Mouse (Mus musculus) inflammation-experienced regulatory T-cells, adult 16 weeks (primary cell): ENCODE measurements around the gene Dmpk. TPM values are rescaled to one million over a fixed set of nuclear protein-coding genes. Genes with fewer than 3 reads are reported as not detected.

Source experiments
- polyA plus RNA-seq: library from polyadenylated mRNA; unstranded; fragments of 100-300 nt; shearing (Covaris generic); gene quantifications from one replicate; pipeline ENCODE4 v1.2.1, GENCODE M21; 2017

Gene Dmpk
- polyA plus RNA-seq = 1.4 TPM

GRCm38 (mm10) chr7:19083701-19084100 lies at the start of gene Dmpk:
Dmpk (plus strand) TSS chr7:19083849.

GRCm38 (mm10) chr7:19054047-19054776 lies 29.4 kb upstream of the Dmpk start, which contains the start of gene Rsph6a:
Rsph6a (plus strand) TSS chr7:19054690.

GRCm38 (mm10) chr7:19075723-19076585 lies 7.7 kb upstream of the Dmpk start, which contains the start of gene Dmwd:
Dmwd (plus strand) TSS chr7:19076227.

DNA sequence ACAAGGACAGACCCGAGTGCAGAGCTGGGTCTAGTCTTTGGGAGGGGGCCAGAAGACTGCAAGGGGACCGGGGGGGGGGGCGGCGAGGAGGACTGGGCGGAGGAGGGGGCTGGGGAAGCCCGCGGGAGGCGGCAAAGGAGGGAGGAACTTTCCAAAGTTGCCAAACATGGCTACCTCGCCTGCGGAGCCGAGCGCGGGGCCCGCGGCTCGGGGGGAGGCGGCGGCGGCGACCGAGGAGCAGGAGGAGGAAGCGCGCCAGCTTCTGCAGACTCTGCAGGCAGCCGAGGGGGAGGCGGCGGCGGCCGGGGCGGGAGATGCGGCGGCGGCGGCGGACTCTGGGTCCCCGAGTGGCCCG lies 10.8 kb downstream of the Dmpk start, which contains the start of gene Six5:
Six5 (plus strand) TSS at position 124 of the 355 bp plus-strand sequence.

DNA sequence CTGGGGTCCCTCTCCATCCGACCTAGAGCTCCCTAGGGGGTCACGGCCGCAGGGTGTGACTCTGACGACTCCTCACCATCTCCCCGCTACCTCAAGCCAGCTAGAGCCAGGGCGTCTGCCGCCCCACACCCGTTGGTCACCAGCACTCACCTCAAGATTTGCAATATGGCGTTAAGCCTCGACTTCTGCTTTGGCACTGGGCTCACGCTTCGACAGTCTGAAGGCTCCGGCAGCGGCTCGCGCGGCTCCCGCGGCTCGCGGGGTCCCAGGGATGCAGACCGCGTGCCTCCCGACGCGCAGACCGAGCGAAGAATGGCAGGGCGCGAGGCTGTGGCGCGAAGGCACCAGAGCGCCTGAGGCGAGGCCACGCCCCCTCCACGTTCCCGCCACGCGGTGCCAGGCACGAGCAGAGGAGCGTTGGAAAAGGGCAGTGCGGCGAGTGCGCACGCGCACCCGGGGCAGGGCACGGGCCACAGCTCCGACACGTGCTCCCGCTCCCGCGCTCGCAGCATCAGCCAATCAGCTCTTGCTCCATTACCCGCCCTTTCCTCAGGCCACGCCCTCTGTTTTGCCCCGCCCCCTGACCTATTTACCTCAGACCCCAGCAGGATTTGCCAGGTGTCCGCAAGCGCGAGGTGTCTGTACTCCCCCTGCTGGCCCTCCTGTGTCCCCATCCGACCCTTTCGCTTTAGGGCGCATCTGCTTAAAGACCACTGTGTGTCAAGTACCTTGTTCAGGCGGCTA lies 34.6 kb downstream of the Dmpk start, which contains the start of gene Gm4969:
Gm4969 (minus strand) TSS at position 341 of the 744 bp plus-strand sequence.

DNA sequence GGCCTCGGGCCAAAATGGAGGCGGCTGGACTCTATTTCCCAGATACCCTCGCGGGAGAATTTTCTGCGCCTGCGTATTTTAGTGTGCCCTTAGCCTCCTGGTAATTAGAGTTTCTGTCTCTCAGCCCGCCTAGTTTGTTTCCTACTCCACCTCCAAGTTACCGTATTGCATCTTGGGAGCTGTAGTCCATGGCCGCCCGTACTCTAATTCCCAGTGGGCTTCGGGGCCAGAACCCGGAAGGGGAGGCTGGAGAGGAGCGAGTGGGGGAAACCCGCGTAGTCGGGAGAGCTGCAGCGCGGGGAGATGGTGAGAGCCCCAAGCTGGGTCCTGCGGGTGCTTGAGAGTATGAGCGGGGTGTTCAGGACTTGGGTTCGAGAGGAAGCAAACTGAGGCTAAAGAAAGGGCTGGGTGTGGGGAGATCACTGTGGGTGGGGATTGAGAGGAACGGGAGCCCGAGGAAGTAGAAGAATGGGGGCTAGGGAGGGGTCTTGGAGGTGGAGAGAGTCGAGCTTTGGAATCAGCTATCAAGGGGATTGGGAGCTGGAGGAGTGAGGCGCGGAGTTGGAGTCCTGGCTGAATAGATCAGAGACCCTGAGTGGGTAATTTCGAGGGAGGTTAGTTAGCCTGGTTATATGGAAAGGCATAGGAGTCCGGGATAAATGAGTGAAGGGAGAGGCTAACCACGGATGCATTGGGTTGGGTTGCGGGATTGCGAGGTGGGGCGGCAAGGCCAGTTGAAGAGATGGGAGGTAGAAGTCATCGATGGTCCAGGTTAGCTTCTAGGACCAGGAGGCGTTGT lies 36.2 kb downstream of the Dmpk start, which contains the start of gene Fbxo46:
Fbxo46 (plus strand) TSS at position 229 of the 799 bp plus-strand sequence.

Other genes with a start within 250 kb of the Dmpk start
- 0.38 TPM for gene Mill2, start 243.9 kb upstream of the Dmpk start, polyA plus RNA-seq
- 191 TPM for gene Pglyrp1, start 212.5 kb upstream of the Dmpk start, polyA plus RNA-seq
- gene Ccdc61, start 173.4 kb upstream of the Dmpk start, polyA plus RNA-seq = 46.0 TPM
- not detected for gene Nova2, start 158.0 kb upstream of the Dmpk start, polyA plus RNA-seq
- not detected for gene Nanos2, start 96.4 kb upstream of the Dmpk start, polyA plus RNA-seq
- gene Mypop, start 92.6 kb upstream of the Dmpk start, polyA plus RNA-seq = 3.3 TPM
- 6.5 TPM for gene Irf2bp1, start 79.8 kb upstream of the Dmpk start, polyA plus RNA-seq
- gene Foxa3, start 60.3 kb upstream of the Dmpk start, polyA plus RNA-seq = not detected
- 23.0 TPM for gene Sympk, start 59.5 kb upstream of the Dmpk start, polyA plus RNA-seq
- gene Rsph6a, start 29.2 kb upstream of the Dmpk start, polyA plus RNA-seq = not detected
- not detected for gene Dmwd, start 7.6 kb upstream of the Dmpk start, polyA plus RNA-seq
- 0.35 TPM for gene Six5, start 10.7 kb downstream of the Dmpk start, polyA plus RNA-seq
- gene Gm4969, start 34.5 kb downstream of the Dmpk start, polyA plus RNA-seq = not detected
- 36.5 TPM for gene Fbxo46, start 36.0 kb downstream of the Dmpk start, polyA plus RNA-seq
- gene Qpctl, start 65.4 kb downstream of the Dmpk start, polyA plus RNA-seq = 14.1 TPM
- 46.5 TPM for gene Snrpd2, start 65.9 kb downstream of the Dmpk start, polyA plus RNA-seq
- gene Gipr, start 82.3 kb downstream of the Dmpk start, polyA plus RNA-seq = not detected
- 38.3 TPM for gene Eml2, start 92.6 kb downstream of the Dmpk start, polyA plus RNA-seq
- 0.10 TPM for gene Gpr4, start 128.7 kb downstream of the Dmpk start, polyA plus RNA-seq
- 25.0 TPM for gene Opa3, start 144.5 kb downstream of the Dmpk start, polyA plus RNA-seq
- gene Vasp, start 188.0 kb downstream of the Dmpk start, polyA plus RNA-seq = 290 TPM
- 3.4 TPM for gene Ppm1n, start 196.2 kb downstream of the Dmpk start, polyA plus RNA-seq
- gene Rtn2, start 198.8 kb downstream of the Dmpk start, polyA plus RNA-seq = not detected
- gene Fosb, start 226.2 kb downstream of the Dmpk start, polyA plus RNA-seq = 0.62 TPM